Mouse (Mus musculus) ES-E14 (cell line): ENCODE measurements around the gene Slc13a3.

Source experiments
- CHD2 ChIP-seq: IDR thresholded peaks from 2 replicates; pipeline ENCODE4 v1.6.1; 2014; ENCODE audit warnings: mild to moderate bottlenecking, low read depth, low read length, inconsistent platforms
- HCFC1 ChIP-seq: IDR thresholded peaks from 2 replicates; pipeline ENCODE4 v1.6.1; 2012; ENCODE audit warnings: low read length, inconsistent platforms, borderline replicate concordance; ENCODE audit not compliant: insufficient read depth
- MAFK ChIP-seq: IDR thresholded peaks from 2 replicates; pipeline ENCODE4 v1.6.1; 2014; ENCODE audit warnings: mild to moderate bottlenecking, low read depth, low read length, inconsistent platforms; ENCODE audit not compliant: insufficient read depth
- ZC3H11A ChIP-seq: IDR thresholded peaks from 2 replicates; pipeline ENCODE4 v1.6.1; 2012; ENCODE audit warnings: low read depth, mild to moderate bottlenecking, inconsistent platforms, low read length, borderline replicate concordance
- ZNF384 ChIP-seq: IDR thresholded peaks from 2 replicates; pipeline ENCODE4 v1.6.1; 2012; ENCODE audit warnings: low read depth, low read length, inconsistent platforms

- no peak for TF ChIP-seq ZC3H11A
- no peak for TF ChIP-seq ZNF384
- no peak for TF ChIP-seq MAFK
- TF ChIP-seq HCFC1: no peak
- no peak for TF ChIP-seq CHD2
Measured at GRCm38 (mm10) chr2:165484152-165484551, 11.1 kb upstream of the Slc13a3 start.
